In genomic region chr17:74395383-74396065, GRCm38 (mm10) we compare ENCODE assay signal across 8 mouse cellular contexts. TPM values are rescaled to one million over a fixed set of nuclear protein-coding genes. Genes with fewer than 3 reads are reported as not detected.
DNase-seq lines count a peak whose midpoint lies in the region; ATAC-seq and TF ChIP-seq lines count a peak whose summit lies in the region.

Gene Slc30a6 (plus strand): TSS chr17:74395608.

- H3K4me2 ChIP-seq in forebrain, embryonic 16.5 days (ENCODE audit: low read length): peak within 1 kb of the TSS; percentile 77
- peak within 1 kb of the TSS; percentile 79 for H3K4me2 ChIP-seq in lung, embryonic 14.5 days

- H3K9me3 ChIP-seq in G1E (replicated peaks): no peaks in the 10 kb centered on the region
- no peaks in the 10 kb centered on the region for H3K9me3 ChIP-seq in forebrain, embryonic 16.5 days (ENCODE audit: control insufficient read depth, low read length)
- no peaks in the 10 kb centered on the region for H3K9me3 ChIP-seq in lung, embryonic 14.5 days (ENCODE audit: low read depth, low read length)

- peak; percentile 81 for DNase-seq in G1E (ENCODE audit: low spot score)
- DNase-seq in cerebellum, adult 18-20 months: peak; percentile 97 to 98
- DNase-seq in heart, postnatal 36 days: peak; percentile 94 to 96
- DNase-seq in layer of hippocampus, adult 2 months (ENCODE audit: low spot score in 2 of 2): peak; percentile 96 to 98
- DNase-seq in lung, embryonic 14.5 days: peak; percentile 98
- peak; percentile 97 for DNase-seq in thymus, adult 2 months

- H3K27me3 ChIP-seq in G1E (ENCODE audit: insufficient read depth, low read length): no peaks in the 10 kb centered on the region
- H3K27me3 ChIP-seq in forebrain, embryonic 16.5 days (replicated peaks; ENCODE audit: control insufficient read depth, insufficient read depth, low read length): no peaks in the 10 kb centered on the region
- H3K27me3 ChIP-seq in lung, embryonic 14.5 days (ENCODE audit: insufficient read depth, low read length): no peaks in the 10 kb centered on the region
- no peaks in the 10 kb centered on the region for H3K27me3 ChIP-seq in thymus, adult 2 months (ENCODE audit: control insufficient read depth, insufficient read depth, low read length)

- WGBS in forebrain, embryonic 16.5 days: under 1% methylated on average over 41 of the region's 41 CpGs
- under 1% methylated on average over 41 of the region's 41 CpGs for WGBS in lung, embryonic 14.5 days
- under 1% methylated on average over 41 of the region's 41 CpGs for WGBS in olfactory bulb, adult 2 months
- WGBS in thymus, adult 2 months: under 1% methylated on average over 41 of the region's 41 CpGs

- no peak for TF ChIP-seq CTCF in G1E (IDR thresholded peaks at IDR 0.05; ENCODE audit: low read depth, low read length)
- TF ChIP-seq CTCF in layer of hippocampus, adult 2 months (conservative IDR thresholded peaks at IDR 0.05): no peak
- no peak for TF ChIP-seq CTCF in lung, embryonic 14.5 days (IDR thresholded peaks at IDR 0.05; ENCODE audit: low read depth)
- TF ChIP-seq CTCF in olfactory bulb, adult 2 months (IDR thresholded peaks at IDR 0.05; ENCODE audit: insufficient read depth, low read depth, low read length): no peak
- TF ChIP-seq CTCF in thymus, adult 2 months (IDR thresholded peaks at IDR 0.05; ENCODE audit: borderline replicate concordance, control insufficient read depth, extremely low read depth, insufficient read depth, low read length, poor library complexity): peak; percentile 62; the same call in 1 of the 2 replicates

- H3K4me3 ChIP-seq in G1E (ENCODE audit: low read depth, low read length): peak within 1 kb of the TSS; percentile 84
- peak within 1 kb of the TSS; percentile 76 for H3K4me3 ChIP-seq in forebrain, embryonic 16.5 days (replicated peaks; ENCODE audit: low read length)
- peak within 1 kb of the TSS; percentile 67 for H3K4me3 ChIP-seq in layer of hippocampus, adult 2 months
- peak within 1 kb of the TSS; percentile 96 for H3K4me3 ChIP-seq in lung, embryonic 14.5 days (ENCODE audit: low read depth, low read length)
- H3K4me3 ChIP-seq in olfactory bulb, adult 2 months (ENCODE audit: insufficient read depth, low read depth, low read length): peak within 1 kb of the TSS; percentile 90
- peak within 1 kb of the TSS; percentile 89 for H3K4me3 ChIP-seq in thymus, adult 2 months (ENCODE audit: control insufficient read depth, insufficient read depth, low read length)

- peak; percentile 90 for TF ChIP-seq POLR2A in olfactory bulb, adult 2 months (IDR thresholded peaks at IDR 0.05; ENCODE audit: insufficient read depth, low read depth, low read length)
- TF ChIP-seq POLR2A in thymus, adult 2 months (IDR thresholded peaks at IDR 0.05; ENCODE audit: control insufficient read depth, extremely low read depth, insufficient read depth, low read length, poor library complexity): peak; percentile 85

- H3K36me3 ChIP-seq in G1E (replicated peaks): peaks cover 14% of the 10 kb centered on the region
- H3K36me3 ChIP-seq in forebrain, embryonic 16.5 days (ENCODE audit: control insufficient read depth, insufficient read depth): no peaks in the 10 kb centered on the region
- 0 out of 2 replicates have a peak, but pooled peaks cover 2% of the 10 kb centered on the region for H3K36me3 ChIP-seq in lung, embryonic 14.5 days (ENCODE audit: insufficient read depth)
- no peaks in the 10 kb centered on the region for H3K36me3 ChIP-seq in thymus, adult 2 months (ENCODE audit: control insufficient read depth, insufficient read depth, low read length)

- ATAC-seq in G1E (ENCODE audit: extremely low read depth, insufficient number of reproducible peaks, low FRiP score, poor library complexity, severe bottlenecking): peak; percentile 98
- ATAC-seq in forebrain, embryonic 16.5 days: peak; percentile 99
- ATAC-seq in lung, embryonic 14.5 days (ENCODE audit: insufficient read depth): peak; percentile 99

- intact Hi-C loops in heart, postnatal 36 days (cut with DNase I): loop anchor here (2.0 to 10.0 kb wide), 5 partner anchors 57 to 1558 kb away; partner anchors contain the start of genes Memo1, Spast, Yipf4 and Ypel5

- peaks cover 19% of the 10 kb centered on the region for H3K4me1 ChIP-seq in G1E (ENCODE audit: insufficient read depth, low read depth, low read length)
- H3K4me1 ChIP-seq in forebrain, embryonic 16.5 days (replicated peaks; ENCODE audit: control insufficient read depth, insufficient read depth, low read length): peaks cover 13% of the 10 kb centered on the region
- peaks cover 5% of the 10 kb centered on the region; the same call in 1 of the 2 replicates for H3K4me1 ChIP-seq in lung, embryonic 14.5 days (ENCODE audit: insufficient read depth)
- 0 out of 2 replicates have a peak, but pooled peaks cover 2% of the 10 kb centered on the region for H3K4me1 ChIP-seq in olfactory bulb, adult 2 months (ENCODE audit: control insufficient read depth, insufficient read depth, low read length)
- peaks cover 5% of the 10 kb centered on the region for H3K4me1 ChIP-seq in thymus, adult 2 months (replicated peaks; ENCODE audit: control insufficient read depth, insufficient read depth, low read length)

- H3K9ac ChIP-seq in forebrain, embryonic 16.5 days (replicated peaks; ENCODE audit: low read depth, low read length): peak within 1 kb of the TSS; percentile 82
- H3K9ac ChIP-seq in lung, embryonic 14.5 days: peak within 1 kb of the TSS; percentile 96

- H3K27ac ChIP-seq in forebrain, embryonic 16.5 days (ENCODE audit: low read length): peak within 1 kb of the TSS; percentile 92
- H3K27ac ChIP-seq in layer of hippocampus, adult 2 months: peak within 1 kb of the TSS; percentile 94
- peak within 1 kb of the TSS; percentile 88 for H3K27ac ChIP-seq in lung, embryonic 14.5 days (ENCODE audit: low read depth)
- H3K27ac ChIP-seq in olfactory bulb, adult 2 months (ENCODE audit: insufficient read depth, low read depth, low read length): peak within 1 kb of the TSS; percentile 71; the same call in 1 of the 2 replicates
- peak within 1 kb of the TSS; percentile 54 for H3K27ac ChIP-seq in thymus, adult 2 months (ENCODE audit: control insufficient read depth, insufficient read depth, low read length)

RNA-seq across cellular contexts. Expression of gene Slc30a6, which starts in this region (rescaled TPM):
- total RNA-seq in G1E (2014; fragmentation: Nextera tagmentation) (48.2 and 50.7 TPM in 2 replicates), G1E (2017) (15.4 and 17.0 TPM in 2 replicates)
- 0.99 and 1.2 TPM in 2 replicates for polyA plus RNA-seq in G1E (2012)
- polyA plus RNA-seq in forebrain, embryonic 16.5 days (2015; fragmentation: Nextera tagmentation; extraction: Ambion mirVana): 31.4 and 33.2 TPM in 2 replicates
- total RNA-seq in heart, postnatal 36 days (2021): 1 to 10 TPM; 9.3 to 9.5 TPM
- 10 to 100 TPM; 17.4 to 17.7 TPM for total RNA-seq in layer of hippocampus, adult 2 months (2021)
- 40.0 and 42.6 TPM in 2 replicates for polyA plus RNA-seq in lung, embryonic 14.5 days (2014; fragmentation: Nextera tagmentation; extraction: Ambion mirVana)
- polyA plus RNA-seq in olfactory bulb, adult 2 months (2012; ENCODE audit: insufficient read depth, insufficient read length, low replicate concordance, missing spikeins): not detected in 2 replicates
- 23.7 and 26.4 TPM in 2 replicates for polyA plus RNA-seq in thymus, adult 2 months (2012; rRNA removed)

Comparison
In these comparisons a context has a peak if more than half of its experiments do, and no peak if none do; other contexts are left out.
1. Peak in every context shown above with its lines: DNase-seq, ATAC-seq, H3K4me3 ChIP-seq and H3K27ac ChIP-seq.